Mouse (Mus musculus) neural tube, embryonic 11.5 days (tissue): ENCODE measurements around the gene Ssxb8. TPM values are rescaled to one million over a fixed set of nuclear protein-coding genes. Genes with fewer than 3 reads are reported as not detected.
"Not testable (repeated sequence)": the region's sequence is repeated elsewhere in the genome, so short reads cannot be mapped to it uniquely, and the experiment has no call there.

ENCODE experiments used
- ATAC-seq: fragments of 200-750 bp; cut with Nextera tagmentation; 2 replicates; pipeline ENCODE4 v1.8.0; 2017; ENCODE audit warnings: moderate number of reproducible peaks, mild to moderate bottlenecking, moderate TSS enrichment, moderate library complexity; ENCODE audit not compliant: insufficient read depth, low FRiP score, low TSS enrichment
- DNase-seq: peaks from one replicate; pipeline ENCODE4 v3.0.0-alpha.2; 2015; ENCODE audit warnings: low spot score
- H3K27ac ChIP-seq: fragments of 300-500 bp; sonication (generic); 2 replicates; pipeline ENCODE4 v1.5.1; 2014; ENCODE audit warnings: low read depth, mild to moderate bottlenecking, low read length
- H3K27me3 ChIP-seq: fragments of 300-500 bp; sonication (generic); 2 replicates; pipeline ENCODE4 v1.6.1; 2014; ENCODE audit warnings: mild to moderate bottlenecking, low read length, mixed read lengths; ENCODE audit not compliant: control insufficient read depth, insufficient read depth
- H3K36me3 ChIP-seq: fragments of 300-500 bp; sonication (generic); 2 replicates; pipeline ENCODE4 v1.6.1; 2014; ENCODE audit warnings: mild to moderate bottlenecking, low read length, moderate library complexity, mixed read lengths; ENCODE audit not compliant: control insufficient read depth, insufficient read depth
- H3K4me1 ChIP-seq: fragments of 300-500 bp; sonication (generic); 2 replicates; pipeline ENCODE4 v1.6.1; 2014; ENCODE audit warnings: low read length, mixed read lengths; ENCODE audit not compliant: control insufficient read depth, insufficient read depth
- H3K4me2 ChIP-seq: fragments of 300-500 bp; sonication (generic); 2 replicates; pipeline ENCODE4 v1.6.1; 2014; ENCODE audit warnings: low read depth, mild to moderate bottlenecking, moderate library complexity
- H3K4me3 ChIP-seq: fragments of 300-500 bp; sonication (generic); 2 replicates; pipeline ENCODE4 v1.5.1; 2014; ENCODE audit warnings: low read depth, low read length
- H3K9ac ChIP-seq: fragments of 300-500 bp; sonication (generic); 2 replicates; pipeline ENCODE4 v1.6.1; 2014; ENCODE audit warnings: mild to moderate bottlenecking, low read length
- H3K9me3 ChIP-seq: fragments of 300-500 bp; sonication (generic); 2 replicates; pipeline ENCODE4 v1.6.1; 2016; ENCODE audit warnings: low read length; ENCODE audit not compliant: control insufficient read depth
- WGBS: fragments of 180-500 bp; shearing (Covaris S2); extraction: QIAGEN DNeasy Blood & Tissue Kit; methylation state at CpG from one replicate; pipeline ENCODE4 v1.1.7; 2014; 5-methylcytosine and 5-hydroxymethylcytosine counted together
- polyA plus RNA-seq: library from polyadenylated mRNA; unstranded; fragments of >200 nt; fragmentation: Nextera tagmentation; extraction: Ambion mirVana; gene quantifications from 2 replicates; pipeline ENCODE4 v1.2.1, GENCODE M21; 2014

Ssxb8 gene
- not detected in 2 replicates for polyA plus RNA-seq

DNA sequence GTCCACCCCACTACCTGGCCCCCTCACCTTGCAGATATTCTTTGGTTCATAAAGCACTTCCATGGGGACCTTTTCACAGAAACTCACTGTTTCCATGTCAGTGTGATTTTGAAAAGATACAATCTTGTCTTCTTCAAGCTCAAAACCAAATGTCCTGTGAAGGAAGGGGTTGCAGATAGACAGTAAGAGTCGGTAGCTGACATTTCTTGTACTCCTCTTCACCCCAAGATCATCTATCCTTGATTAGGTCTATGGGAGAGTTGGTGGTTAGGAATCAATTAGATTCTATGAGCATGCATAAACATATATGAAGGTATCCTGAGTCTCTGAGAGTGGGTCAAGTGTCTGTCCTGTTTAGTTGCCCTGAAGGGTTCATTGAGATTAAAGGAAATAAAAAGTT, at the start of gene Ssxb8:
Gene Ssxb8, minus strand, starts transcription at position 101 of the 400 bp plus-strand sequence.
- DNase-seq, H3K27ac ChIP-seq, H3K36me3 ChIP-seq, H3K27me3 ChIP-seq, H3K9ac ChIP-seq, H3K4me1 ChIP-seq, H3K4me3 ChIP-seq, H3K9me3 ChIP-seq, H3K4me2 ChIP-seq, ATAC-seq: not testable (repeated sequence)
- WGBS: 78% methylated on average over 1 of the region's 1 CpGs

DNA sequence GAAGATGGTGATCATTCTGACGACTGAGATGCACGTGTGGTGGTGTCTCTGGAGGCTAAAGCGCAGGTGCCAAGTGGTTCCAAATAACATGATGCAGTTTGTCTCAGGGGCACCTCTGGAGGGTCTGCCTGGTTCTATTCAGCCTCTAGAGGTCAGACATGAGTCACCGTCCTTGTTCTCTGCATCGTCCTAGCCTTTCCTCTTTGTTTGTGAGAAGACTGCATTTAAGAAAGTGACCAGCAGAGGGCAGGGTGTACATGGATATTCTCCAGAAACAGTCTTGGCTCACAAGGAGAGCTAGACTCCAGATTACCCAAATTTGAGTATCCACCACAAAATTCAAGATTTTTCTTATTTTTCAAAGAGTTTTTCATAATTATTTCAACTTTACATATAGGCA, 42.3 kb upstream of the Ssxb8 start:
- Histone ChIP-seq H3K4me1 (no peaks in the 10 kb centered on the region), H3K36me3 (no peaks in the 10 kb centered on the region), H3K4me3 (no peak overlapping the region), H3K27ac (no peak overlapping the region), H3K9me3 (no peaks in the 10 kb centered on the region), H3K9ac (no peak overlapping the region), H3K27me3 (no peaks in the 10 kb centered on the region), H3K4me2 (no peak overlapping the region)
- DNase-seq (no peak), ATAC-seq (no peak)
- 52% methylated on average over 5 of the region's 5 CpGs for WGBS

DNA sequence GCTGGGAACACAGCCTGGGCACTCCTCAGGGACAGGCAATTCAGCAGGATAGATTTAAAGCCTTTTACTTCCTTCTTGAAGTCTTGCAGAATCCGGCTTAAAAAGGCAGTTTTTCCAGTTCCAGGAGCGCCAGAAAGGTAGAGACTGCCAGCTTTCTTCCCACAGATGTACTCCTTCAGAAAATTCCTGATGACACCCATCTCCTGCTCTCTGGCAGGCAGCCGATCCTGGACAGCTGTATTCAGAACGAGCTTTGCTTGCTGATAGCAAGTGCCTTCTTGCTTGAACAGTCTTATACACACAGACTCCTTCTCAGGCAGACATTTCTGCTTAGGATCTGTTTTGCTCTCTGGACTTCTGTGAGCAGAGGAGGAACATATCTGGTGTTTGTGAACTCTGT, 27.6 kb downstream of the Ssxb8 start:
- Histone ChIP-seq H3K27ac (no peak overlapping the region), H3K9me3 (no peaks in the 10 kb centered on the region), H3K4me3 (no peak overlapping the region), H3K36me3 (no peaks in the 10 kb centered on the region), H3K4me1 (no peaks in the 10 kb centered on the region), H3K27me3 (no peaks in the 10 kb centered on the region), H3K4me2 (no peak overlapping the region), H3K9ac (no peak overlapping the region)
- 78% methylated on average over 4 of the region's 4 CpGs for WGBS
- no peak for DNase-seq
- no peak for ATAC-seq

Other genes starting within 250 kb of the Ssxb8 start
- not detected in 2 replicates for gene Ssxb2, start 229.1 kb downstream of the Ssxb8 start, polyA plus RNA-seq
- not detected in 2 replicates for gene Gm14459, start 165.9 kb downstream of the Ssxb8 start, polyA plus RNA-seq
- gene Ssxb6, start 142.6 kb downstream of the Ssxb8 start, polyA plus RNA-seq: not detected in 2 replicates
- gene Ssxb3, start 99.0 kb downstream of the Ssxb8 start, polyA plus RNA-seq: not detected in 2 replicates
- gene Ssx9, start 57.6 kb upstream of the Ssxb8 start, polyA plus RNA-seq: not detected in 2 replicates
- gene Ssxb5, start 112.8 kb upstream of the Ssxb8 start, polyA plus RNA-seq: not detected in 2 replicates
- not detected in 2 replicates for gene Gm6592, start 153.2 kb upstream of the Ssxb8 start, polyA plus RNA-seq
- gene Gm5751, start 183.4 kb upstream of the Ssxb8 start, polyA plus RNA-seq: not detected in 2 replicates
- 6.9 and 7.4 TPM in 2 replicates for gene B630019K06Rik, start 201.5 kb upstream of the Ssxb8 start, polyA plus RNA-seq